Mouse (Mus musculus): ENCODE measurements around the gene Rnf39.
"Not testable (repeated sequence)": the region's sequence is repeated elsewhere in the genome, so short reads cannot be mapped to it uniquely, and the experiment has no call there.

The Rnf39 gene

DNA sequence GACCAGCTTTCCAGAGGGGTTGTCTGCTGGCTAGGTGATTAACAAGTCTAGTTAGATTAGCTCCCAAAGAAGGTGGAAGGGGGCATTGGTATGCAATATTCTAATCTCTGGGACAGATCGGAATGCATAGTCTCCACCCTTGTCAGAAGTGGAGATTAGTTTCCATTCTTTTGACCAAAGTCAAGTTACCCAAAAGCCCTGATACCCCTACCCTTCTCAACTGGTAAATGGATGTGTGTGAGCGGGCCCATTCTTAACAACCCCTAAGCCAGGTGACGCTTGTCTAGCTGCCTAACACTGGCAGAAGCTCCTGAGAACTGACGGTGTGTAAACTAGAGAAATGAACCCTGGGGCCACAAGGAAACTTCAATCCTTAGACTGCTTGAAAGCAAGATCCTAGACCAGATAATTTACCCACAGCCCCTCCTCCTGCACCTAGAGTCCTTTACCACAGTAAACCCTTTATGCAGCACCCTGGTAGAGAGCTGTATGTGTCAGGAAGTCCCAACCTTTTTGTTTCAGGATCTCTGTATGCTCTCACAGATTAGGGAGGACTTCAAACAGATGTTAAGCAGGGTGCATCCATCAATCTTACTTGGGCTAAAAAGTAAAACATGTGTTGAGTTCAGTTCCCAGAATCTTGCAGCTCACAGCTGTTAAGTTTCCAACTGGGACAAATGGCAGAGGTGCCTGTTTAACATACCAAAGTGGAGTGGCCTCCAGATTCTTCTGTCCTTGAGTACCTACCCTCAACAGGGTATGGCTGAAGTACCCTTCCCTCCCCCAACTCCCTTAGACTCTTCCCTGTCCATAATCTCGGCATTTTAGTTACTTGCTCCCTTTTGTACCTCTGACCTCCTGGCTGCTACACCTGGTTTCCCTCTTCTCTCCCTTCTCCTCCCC is 39.8 kb downstream of the Rnf39 start:
- DNase-seq (ENCODE audit: low read depth, low spot score) = no peak

DNA sequence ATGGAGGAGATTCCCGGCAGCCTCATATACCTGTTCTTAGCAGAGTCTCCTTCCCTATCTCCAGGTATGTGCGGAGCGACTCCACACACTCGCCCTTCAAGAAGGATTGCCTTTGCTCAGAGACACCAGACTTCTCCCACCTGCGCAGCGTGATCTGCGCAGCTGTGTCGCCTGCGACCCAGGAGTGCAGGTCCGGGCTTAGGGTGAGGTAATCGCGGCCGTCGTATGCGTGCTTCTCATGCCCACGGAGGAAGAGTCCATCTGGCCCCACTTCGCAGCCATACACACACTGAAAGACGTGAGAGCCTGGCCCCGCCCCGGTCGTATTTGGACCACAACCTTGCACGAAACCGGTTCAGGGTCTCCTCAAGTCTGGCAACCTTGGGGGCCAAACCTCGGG is 45.8 kb downstream of the Rnf39 start:
- DNase-seq (ENCODE audit: low read depth, low spot score) = no peak

DNA sequence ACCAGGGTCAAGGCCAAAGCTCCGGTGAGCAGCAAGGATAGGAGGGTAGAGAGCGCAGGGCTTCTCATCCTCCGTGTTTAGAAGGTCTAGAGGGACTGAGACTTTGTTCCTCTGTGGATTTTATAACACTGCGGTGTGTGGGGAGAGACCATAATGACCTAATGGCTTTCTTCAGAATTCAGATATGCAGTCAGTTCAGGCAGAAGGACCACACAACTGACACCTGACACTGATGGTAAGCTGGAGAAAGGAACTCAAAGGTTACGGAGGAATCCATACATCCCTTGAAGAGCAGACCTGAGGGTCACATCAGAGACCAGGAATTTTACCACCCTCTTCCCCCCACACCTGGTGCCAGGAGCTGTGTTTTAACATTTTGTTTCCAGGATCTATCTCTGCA is 46.7 kb downstream of the Rnf39 start, which contains the start of gene H2-M5:
Gene H2-M5 (minus strand): TSS at position 101 of the 400 bp plus-strand sequence.
- DNase-seq (ENCODE audit: low read depth, low spot score) = no peak

DNA sequence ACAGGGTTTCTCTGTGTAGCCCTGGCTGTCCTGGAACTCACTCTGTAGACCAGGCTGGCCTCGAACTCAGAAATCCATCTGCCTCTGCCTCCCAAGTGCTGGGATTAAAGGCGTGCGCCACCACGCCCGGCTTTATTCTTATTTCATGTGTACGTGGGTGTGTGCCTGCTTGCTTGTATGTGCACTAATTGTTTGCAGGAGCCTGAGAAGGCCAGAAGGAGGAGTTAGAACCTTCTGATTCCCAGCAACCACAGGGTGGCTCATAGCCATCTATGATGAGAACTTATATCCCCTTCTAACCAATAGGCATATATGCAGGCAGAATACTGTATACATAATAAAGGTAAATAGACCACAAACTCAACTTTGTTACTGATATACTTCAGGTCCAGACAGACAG is 47.9 kb downstream of the Rnf39 start:
- DNase-seq (ENCODE audit: low read depth, low spot score) = not testable (repeated sequence)

DNA sequence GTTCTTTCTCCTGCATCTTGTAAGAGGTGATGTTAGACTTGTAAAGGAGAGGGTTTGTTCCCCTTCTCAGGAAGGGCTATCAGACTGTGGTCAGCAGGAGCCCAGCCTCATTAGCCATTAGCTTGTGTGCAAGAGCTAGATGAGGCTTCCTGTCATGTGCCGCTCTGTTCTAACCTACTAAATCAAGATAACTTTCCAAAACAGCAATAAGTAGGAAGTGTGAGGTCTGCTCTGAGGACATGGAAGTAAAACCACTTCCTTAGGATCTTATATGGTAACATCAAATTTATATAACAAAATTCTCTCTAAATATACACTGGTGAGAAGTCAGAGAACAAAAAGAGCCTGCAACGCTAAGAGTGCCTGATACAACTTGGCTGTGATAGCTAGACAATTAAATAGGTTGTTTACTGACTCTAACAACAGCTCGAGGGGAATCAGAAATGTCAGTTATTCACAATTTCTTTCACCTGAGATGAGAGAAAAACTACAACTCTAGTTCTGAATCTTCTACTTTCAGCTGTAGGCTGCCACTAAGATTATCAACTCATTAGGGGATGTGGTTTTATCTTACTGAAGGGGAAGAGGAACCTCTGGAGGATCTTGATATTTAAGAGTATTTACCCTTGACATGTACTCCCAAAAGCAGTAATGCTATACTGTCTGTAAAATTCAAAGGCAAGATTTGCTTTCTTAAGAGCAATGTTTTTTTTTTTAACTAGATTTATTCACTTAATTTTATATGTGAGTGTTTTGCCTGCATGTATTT is 49.8 kb downstream of the Rnf39 start:
- no peak for DNase-seq (ENCODE audit: low read depth, low spot score)

DNA sequence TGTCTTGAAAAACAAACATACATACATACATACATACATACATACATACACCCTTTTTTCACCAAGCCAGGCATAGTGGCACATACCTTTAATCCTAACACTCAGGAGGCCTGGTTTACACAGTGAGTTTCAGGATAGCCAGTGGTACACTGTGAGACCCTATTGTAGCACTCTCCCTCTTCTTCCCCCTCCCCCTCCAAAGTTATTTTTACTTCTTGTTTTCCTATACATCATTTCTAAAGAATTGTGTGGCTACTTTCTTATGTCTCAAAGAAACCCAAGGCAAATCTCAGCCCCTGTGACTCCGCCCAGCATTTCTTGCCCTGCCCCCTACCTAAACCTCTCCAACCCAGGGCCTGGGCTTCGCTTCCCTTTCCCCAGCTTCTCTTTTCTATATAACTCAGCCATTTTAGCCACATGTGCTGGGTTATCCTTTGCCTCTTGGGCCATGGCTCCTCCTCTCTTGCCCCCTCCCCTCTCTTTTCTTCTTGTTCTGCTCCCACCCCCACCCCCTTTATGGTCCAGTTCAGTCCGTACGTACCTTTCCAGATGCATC is 51.1 kb downstream of the Rnf39 start:
- DNase-seq (ENCODE audit: low read depth, low spot score) = no peak

DNA sequence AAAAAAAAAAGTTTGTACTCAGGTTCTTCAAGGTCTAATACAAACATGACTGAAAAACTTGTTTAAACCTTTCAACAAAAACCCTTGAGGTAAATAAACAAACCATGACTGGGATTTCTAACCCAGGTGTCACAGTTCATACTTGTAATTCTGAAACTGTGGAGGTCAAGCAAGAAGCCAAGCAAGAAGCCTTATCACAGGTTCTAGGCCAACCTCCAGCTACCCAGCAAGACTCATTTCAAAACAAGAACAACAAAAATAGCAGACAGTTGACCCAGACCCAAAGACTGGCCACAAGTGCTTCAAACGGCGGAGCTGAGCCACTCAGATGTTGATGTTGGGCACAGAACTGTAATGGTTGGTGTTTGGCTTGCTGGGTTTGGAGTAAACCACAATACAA is 51.8 kb downstream of the Rnf39 start:
- DNase-seq (ENCODE audit: low read depth, low spot score) = no peak

DNA sequence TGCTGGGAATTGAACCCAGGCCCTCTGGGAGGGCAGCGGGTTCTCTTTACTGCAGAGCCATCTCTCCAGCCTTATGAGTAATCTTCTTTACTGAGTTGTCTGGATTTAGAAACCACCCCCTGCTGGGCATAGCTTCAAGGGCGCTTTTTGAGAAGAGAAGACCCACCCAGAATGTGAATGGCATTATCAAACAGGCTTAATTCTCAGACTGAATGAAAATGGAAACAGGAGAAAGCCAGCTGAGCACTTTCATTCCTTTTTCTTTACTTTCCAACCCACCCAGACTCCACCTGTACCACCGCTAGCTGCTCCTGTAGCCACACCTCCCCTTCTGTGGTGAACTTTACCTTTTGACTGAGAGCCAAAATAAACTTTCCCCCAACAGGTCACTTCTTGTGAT is 52.7 kb downstream of the Rnf39 start:
- DNase-seq (ENCODE audit: low read depth, low spot score) = no peak

DNA sequence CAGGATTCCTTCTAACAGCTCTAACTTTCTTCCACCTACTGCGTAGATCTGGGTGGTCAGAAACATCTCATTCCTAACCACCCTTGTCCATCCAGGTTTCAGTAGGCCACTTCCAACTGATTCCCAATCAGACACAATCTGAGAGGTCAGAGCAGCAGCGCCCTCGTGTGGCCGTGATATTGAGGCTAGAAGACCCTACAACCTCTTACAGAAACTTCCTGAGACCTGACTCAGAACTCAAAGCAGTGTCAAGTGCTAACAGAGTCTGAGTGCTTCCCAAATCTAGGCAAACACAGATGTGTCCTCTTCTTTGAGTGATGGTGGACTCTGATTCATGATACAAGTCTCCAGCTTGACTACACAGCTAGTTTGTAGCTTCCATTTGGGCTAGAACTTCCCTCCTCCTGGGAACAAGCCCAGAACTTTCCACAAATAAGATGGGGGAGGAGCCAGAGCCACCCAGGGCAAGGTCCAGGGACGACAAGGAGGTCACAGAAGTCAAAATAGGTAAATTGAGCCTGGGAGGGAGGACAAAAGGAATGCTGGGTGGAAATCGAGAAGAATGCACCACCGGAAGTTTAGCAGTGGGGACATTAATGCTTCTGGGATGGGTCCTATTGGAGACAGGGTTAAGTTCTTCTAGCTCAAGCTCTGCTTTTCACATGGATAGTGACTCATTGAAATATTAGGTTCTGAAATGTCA is 54.5 kb downstream of the Rnf39 start:
- DNase-seq (ENCODE audit: low read depth, low spot score) = peak; percentile 73
